Mouse (Mus musculus): ENCODE data around the gene 2310034G01Rik. TPM values are rescaled to one million over a fixed set of nuclear protein-coding genes. Genes with fewer than 3 reads are reported as not detected.
A peak's percentile ranks its signal among the peaks of the same experiment; 100 is the strongest.

Gene 2310034G01Rik
- polyA plus RNA-seq, 1 experiment from 2014 or later, result 2.7 TPM

DNA sequence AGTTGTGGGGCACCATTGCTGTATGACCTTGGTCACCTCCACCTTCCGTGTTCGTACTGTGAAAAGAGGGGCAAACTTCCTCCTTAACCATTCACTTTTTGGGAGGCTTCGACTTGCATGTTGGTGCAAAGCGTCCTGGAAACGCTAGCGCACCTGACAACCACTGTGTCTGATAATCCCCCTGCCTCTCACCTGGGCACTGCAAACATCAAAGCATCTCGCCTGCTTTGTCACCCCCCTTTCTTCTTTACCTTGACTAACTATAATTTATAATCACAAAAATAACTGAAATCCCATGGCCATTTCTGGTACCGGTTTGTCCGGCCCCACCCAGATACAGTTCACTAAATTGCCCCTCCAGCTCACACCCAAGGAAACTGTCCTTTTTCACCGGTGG lies 44.6 kb upstream of the 2310034G01Rik start:
- Histone ChIP-seq H3K27ac (ENCODE audit: low read depth, low read length) (no peak overlapping the region), H3K4me3 (ENCODE audit: low read length) (peak overlapping the region; percentile 94), H3K9me3 (ENCODE audit: control insufficient read depth, low read length) (no peaks in the 10 kb centered on the region), H3K36me3 (ENCODE audit: control insufficient read depth, insufficient read depth, low read length) (no peaks in the 10 kb centered on the region; the same call in 1 of the 2 replicates), H3K27me3 (ENCODE audit: control insufficient read depth, insufficient read depth, low read length) (no peaks in the 10 kb centered on the region), H3K9ac (ENCODE audit: low read depth, low read length) (peak overlapping the region; percentile 54; the same call in 1 of the 2 replicates), H3K4me2 (replicated peaks; ENCODE audit: low read depth, low read length) (peak overlapping the region; percentile 60), H3K4me1 (ENCODE audit: control insufficient read depth, insufficient read depth, low read length) (peaks cover 33% of the 10 kb centered on the region)
- no peak for ATAC-seq (ENCODE audit: low FRiP score, low TSS enrichment)
- 6% methylated on average over 10 of the region's 10 CpGs for WGBS

DNA sequence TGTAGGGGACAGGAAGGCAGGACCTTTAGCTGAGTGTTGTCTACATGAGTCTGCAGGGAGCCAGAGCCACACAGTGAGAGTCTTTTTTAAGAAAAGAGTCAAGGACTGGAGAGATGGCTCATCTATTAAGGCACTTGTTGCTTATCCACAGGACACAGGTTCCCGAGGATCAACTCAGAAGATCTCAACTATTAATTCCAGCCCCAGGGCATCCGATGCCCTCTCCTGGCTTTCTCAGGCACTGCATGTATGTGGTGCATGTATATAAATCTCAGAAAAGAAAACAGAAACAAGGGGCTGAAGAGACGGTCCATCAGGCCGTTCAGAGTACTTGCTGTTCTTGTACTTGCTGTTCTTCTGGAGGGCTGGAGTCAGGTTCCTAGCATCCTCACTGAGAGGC lies 41.9 kb upstream of the 2310034G01Rik start:
- H3K9ac ChIP-seq (ENCODE audit: low read depth, low read length), result no peak overlapping the region
- H3K4me2 ChIP-seq (replicated peaks; ENCODE audit: low read depth, low read length), result no peak overlapping the region
- H3K36me3 ChIP-seq (ENCODE audit: control insufficient read depth, insufficient read depth, low read length), result peaks cover 5% of the 10 kb centered on the region
- no peak overlapping the region for H3K4me3 ChIP-seq (ENCODE audit: low read length)
- WGBS, result 32% methylated on average over 4 of the region's 4 CpGs
- peaks cover 15% of the 10 kb centered on the region for H3K4me1 ChIP-seq (ENCODE audit: control insufficient read depth, insufficient read depth, low read length)
- H3K27ac ChIP-seq (ENCODE audit: low read depth, low read length), result no peak overlapping the region
- H3K27me3 ChIP-seq (ENCODE audit: control insufficient read depth, insufficient read depth, low read length), result no peaks in the 10 kb centered on the region
- no peaks in the 10 kb centered on the region for H3K9me3 ChIP-seq (ENCODE audit: control insufficient read depth, low read length)
- ATAC-seq (ENCODE audit: low FRiP score, low TSS enrichment), result no peak

DNA sequence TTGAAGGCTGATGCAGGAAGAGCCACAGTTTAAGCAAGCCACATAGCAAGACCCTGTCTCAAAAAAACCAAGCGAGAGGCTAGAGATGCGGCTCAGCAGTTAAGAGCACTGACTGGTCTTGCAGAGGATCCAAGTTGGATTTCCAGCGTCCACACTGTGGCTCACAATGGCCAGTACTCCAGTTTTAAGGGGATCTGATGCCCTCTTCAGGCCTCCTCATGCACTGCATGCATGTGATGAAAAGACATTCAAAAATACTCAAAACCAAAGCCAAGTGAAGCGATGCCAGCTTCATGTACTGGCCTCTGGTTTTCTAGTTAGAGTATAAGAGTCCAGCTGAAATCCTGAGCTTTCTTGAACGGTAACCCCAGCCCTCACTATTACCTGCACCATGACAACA lies 39.8 kb upstream of the 2310034G01Rik start:
- ATAC-seq (ENCODE audit: low FRiP score, low TSS enrichment), result no peak

DNA sequence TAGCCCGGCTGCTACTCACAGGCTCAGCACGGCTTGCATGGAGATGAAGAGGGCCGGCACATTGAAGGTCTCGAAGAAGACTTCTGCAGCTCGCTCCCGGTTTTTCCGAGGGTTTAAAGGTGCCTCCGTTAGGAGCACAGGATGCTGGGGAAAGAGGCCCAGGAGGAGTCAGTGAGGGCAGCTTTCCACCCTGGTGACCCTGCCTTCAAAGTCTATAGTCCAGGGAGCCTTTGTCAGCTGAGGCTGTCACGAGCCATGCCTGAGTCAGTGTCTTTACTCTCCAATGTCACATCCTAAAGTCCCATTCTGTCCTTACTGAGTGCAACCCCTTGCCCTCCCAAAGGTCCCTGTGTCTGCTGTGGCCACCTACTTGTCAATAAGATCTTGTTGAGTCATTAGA lies 32.2 kb upstream of the 2310034G01Rik start:
- Histone ChIP-seq H3K4me2 (replicated peaks; ENCODE audit: low read depth, low read length) (no peak overlapping the region), H3K4me3 (ENCODE audit: low read length) (no peak overlapping the region), H3K27me3 (ENCODE audit: control insufficient read depth, insufficient read depth, low read length) (no peaks in the 10 kb centered on the region), H3K9ac (ENCODE audit: low read depth, low read length) (no peak overlapping the region), H3K36me3 (ENCODE audit: control insufficient read depth, insufficient read depth, low read length) (peaks cover 89% of the 10 kb centered on the region), H3K9me3 (ENCODE audit: control insufficient read depth, low read length) (no peaks in the 10 kb centered on the region), H3K27ac (ENCODE audit: low read depth, low read length) (no peak overlapping the region), H3K4me1 (ENCODE audit: control insufficient read depth, insufficient read depth, low read length) (no peaks in the 10 kb centered on the region)
- WGBS, result 85% methylated on average over 9 of the region's 9 CpGs
- ATAC-seq (ENCODE audit: low FRiP score, low TSS enrichment), result no peak

More for the DNA sequence above, 39.8 kb upstream of the 2310034G01Rik start:
- Histone ChIP-seq H3K36me3 (ENCODE audit: control insufficient read depth, insufficient read depth, low read length) (peaks cover 17% of the 10 kb centered on the region), H3K9ac (ENCODE audit: low read depth, low read length) (no peak overlapping the region), H3K4me1 (ENCODE audit: control insufficient read depth, insufficient read depth, low read length) (peaks cover 7% of the 10 kb centered on the region), H3K27me3 (ENCODE audit: control insufficient read depth, insufficient read depth, low read length) (no peaks in the 10 kb centered on the region), H3K27ac (ENCODE audit: low read depth, low read length) (no peak overlapping the region), H3K9me3 (ENCODE audit: control insufficient read depth, low read length) (no peaks in the 10 kb centered on the region), H3K4me3 (ENCODE audit: low read length) (no peak overlapping the region), H3K4me2 (replicated peaks; ENCODE audit: low read depth, low read length) (no peak overlapping the region)
- WGBS, result 86% methylated on average over 5 of the region's 5 CpGs

DNA sequence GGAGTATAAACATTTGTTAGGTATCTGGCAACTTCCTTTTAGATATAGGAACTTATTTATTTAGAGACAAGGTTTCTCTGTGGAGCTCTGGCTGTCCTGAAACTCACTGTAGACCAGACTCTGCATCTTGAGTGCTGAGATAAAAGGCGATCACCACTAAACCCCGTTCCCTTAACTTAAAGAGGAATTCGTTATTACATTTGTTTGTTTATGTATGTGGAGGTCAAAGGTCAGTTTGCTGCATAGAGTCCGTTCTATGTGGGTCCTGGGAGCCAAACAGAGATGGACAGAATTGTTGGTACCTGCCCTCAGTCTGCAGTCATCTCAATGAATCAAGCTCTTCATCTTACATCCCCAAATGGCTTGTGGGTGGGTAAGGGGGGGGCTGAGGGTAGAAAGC lies 25.8 kb upstream of the 2310034G01Rik start:
- Histone ChIP-seq H3K4me1 (ENCODE audit: control insufficient read depth, insufficient read depth, low read length) (no peaks in the 10 kb centered on the region), H3K36me3 (ENCODE audit: control insufficient read depth, insufficient read depth, low read length) (peaks cover 44% of the 10 kb centered on the region), H3K9ac (ENCODE audit: low read depth, low read length) (no peak overlapping the region), H3K9me3 (ENCODE audit: control insufficient read depth, low read length) (no peaks in the 10 kb centered on the region), H3K4me3 (ENCODE audit: low read length) (no peak overlapping the region), H3K4me2 (replicated peaks; ENCODE audit: low read depth, low read length) (no peak overlapping the region), H3K27ac (ENCODE audit: low read depth, low read length) (no peak overlapping the region), H3K27me3 (ENCODE audit: control insufficient read depth, insufficient read depth, low read length) (no peaks in the 10 kb centered on the region)
- 59% methylated on average over 4 of the region's 4 CpGs for WGBS
- ATAC-seq (ENCODE audit: low FRiP score, low TSS enrichment), result no peak

DNA sequence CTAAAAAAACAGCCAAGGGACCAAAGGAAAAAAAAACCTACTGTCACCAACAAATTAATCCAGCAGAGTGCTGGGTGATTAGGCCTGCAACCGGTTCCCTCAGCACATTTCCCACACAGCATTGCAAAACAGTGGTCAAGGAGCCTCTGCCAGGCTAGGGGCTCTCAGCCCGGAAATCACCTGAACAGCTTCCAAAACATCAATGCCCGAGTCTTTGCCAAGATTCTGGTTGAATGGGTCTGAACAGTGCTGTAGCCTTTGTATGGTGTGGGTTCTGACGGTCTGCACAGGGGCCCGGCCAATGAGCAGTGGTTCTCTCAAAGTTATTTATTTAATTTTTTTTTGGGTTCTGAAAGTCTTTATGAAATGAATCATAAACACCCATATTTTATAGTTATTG lies 25.4 kb upstream of the 2310034G01Rik start:
- Histone ChIP-seq H3K4me3 (ENCODE audit: low read length) (no peak overlapping the region), H3K27me3 (ENCODE audit: control insufficient read depth, insufficient read depth, low read length) (no peaks in the 10 kb centered on the region), H3K9me3 (ENCODE audit: control insufficient read depth, low read length) (no peaks in the 10 kb centered on the region), H3K4me1 (ENCODE audit: control insufficient read depth, insufficient read depth, low read length) (no peaks in the 10 kb centered on the region), H3K9ac (ENCODE audit: low read depth, low read length) (no peak overlapping the region), H3K36me3 (ENCODE audit: control insufficient read depth, insufficient read depth, low read length) (peaks cover 40% of the 10 kb centered on the region), H3K4me2 (replicated peaks; ENCODE audit: low read depth, low read length) (no peak overlapping the region), H3K27ac (ENCODE audit: low read depth, low read length) (no peak overlapping the region)
- ATAC-seq (ENCODE audit: low FRiP score, low TSS enrichment), result no peak
- WGBS, result 79% methylated on average over 5 of the region's 5 CpGs

DNA sequence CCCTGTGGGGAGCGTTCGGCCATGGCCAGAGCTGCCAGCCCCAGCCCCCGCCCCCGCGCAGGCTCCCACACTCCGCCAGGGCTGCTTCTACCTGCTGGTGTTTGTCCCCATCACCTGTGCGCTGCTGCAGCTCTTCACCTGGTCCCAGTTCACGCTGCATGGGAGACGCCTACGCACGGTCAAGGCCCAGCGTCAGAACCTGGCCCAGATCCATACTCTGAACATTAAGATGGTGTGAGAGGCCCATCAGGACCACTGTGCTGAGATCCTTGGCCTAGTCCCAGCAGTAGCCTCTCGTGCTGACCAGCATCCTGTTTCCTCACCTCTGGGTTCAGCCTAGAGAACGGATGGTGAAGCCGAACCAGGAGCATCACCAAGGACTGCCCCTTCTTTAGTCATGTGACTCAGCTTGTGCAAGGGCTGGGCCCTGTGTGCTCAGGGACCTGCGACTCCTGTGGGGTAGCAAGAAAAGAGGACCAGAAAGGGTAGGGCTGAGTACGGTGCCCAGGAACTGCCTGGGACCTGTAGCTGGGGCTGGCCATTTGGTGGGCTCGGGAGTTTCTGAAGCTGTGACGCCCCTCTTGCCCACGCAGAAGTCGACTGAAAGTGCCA lies 24.5 kb upstream of the 2310034G01Rik start:
- H3K4me1 ChIP-seq (ENCODE audit: control insufficient read depth, insufficient read depth, low read length), result no peaks in the 10 kb centered on the region
- peaks cover 31% of the 10 kb centered on the region for H3K36me3 ChIP-seq (ENCODE audit: control insufficient read depth, insufficient read depth, low read length)
- no peaks in the 10 kb centered on the region for H3K27me3 ChIP-seq (ENCODE audit: control insufficient read depth, insufficient read depth, low read length)
- WGBS, result 49% methylated on average over 21 of the region's 21 CpGs
- H3K4me3 ChIP-seq (ENCODE audit: low read length), result no peak overlapping the region
- no peaks in the 10 kb centered on the region for H3K9me3 ChIP-seq (ENCODE audit: control insufficient read depth, low read length)
- no peak overlapping the region for H3K27ac ChIP-seq (ENCODE audit: low read depth, low read length)
- H3K4me2 ChIP-seq (replicated peaks; ENCODE audit: low read depth, low read length), result no peak overlapping the region
- peak; percentile 55 for ATAC-seq (ENCODE audit: low FRiP score, low TSS enrichment)
- no peak overlapping the region for H3K9ac ChIP-seq (ENCODE audit: low read depth, low read length)

DNA sequence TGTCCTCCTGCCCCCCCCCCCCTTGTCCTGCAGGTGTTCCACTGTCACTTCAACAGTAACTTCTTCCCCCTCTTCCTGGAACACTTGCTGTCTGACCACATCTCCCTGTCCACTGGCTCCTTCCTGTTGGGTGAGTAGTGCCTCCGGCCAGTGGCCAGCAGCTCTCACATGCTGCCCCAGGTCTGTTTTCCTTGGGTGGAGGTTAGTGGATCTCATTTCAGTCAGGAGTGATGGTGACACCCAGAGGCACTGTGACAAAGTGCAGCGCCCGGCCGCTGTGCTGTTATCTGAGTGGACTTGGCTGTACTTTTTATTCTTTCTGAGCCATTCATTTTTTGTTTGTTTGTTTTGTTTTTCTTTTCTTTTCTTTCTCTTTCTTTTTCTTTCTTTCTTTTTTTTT lies 19.1 kb upstream of the 2310034G01Rik start:
- Histone ChIP-seq H3K27me3 (ENCODE audit: control insufficient read depth, insufficient read depth, low read length) (no peaks in the 10 kb centered on the region), H3K27ac (ENCODE audit: low read depth, low read length) (no peak overlapping the region), H3K9me3 (ENCODE audit: control insufficient read depth, low read length) (no peaks in the 10 kb centered on the region), H3K4me3 (ENCODE audit: low read length) (no peak overlapping the region), H3K4me2 (replicated peaks; ENCODE audit: low read depth, low read length) (no peak overlapping the region), H3K36me3 (ENCODE audit: control insufficient read depth, insufficient read depth, low read length) (no peaks in the 10 kb centered on the region), H3K4me1 (ENCODE audit: control insufficient read depth, insufficient read depth, low read length) (no peaks in the 10 kb centered on the region), H3K9ac (ENCODE audit: low read depth, low read length) (no peak overlapping the region)
- WGBS, result 8% methylated on average over 4 of the region's 4 CpGs
- peak; percentile 80; the same call in 1 of the 2 replicates for ATAC-seq (ENCODE audit: low FRiP score, low TSS enrichment)

DNA sequence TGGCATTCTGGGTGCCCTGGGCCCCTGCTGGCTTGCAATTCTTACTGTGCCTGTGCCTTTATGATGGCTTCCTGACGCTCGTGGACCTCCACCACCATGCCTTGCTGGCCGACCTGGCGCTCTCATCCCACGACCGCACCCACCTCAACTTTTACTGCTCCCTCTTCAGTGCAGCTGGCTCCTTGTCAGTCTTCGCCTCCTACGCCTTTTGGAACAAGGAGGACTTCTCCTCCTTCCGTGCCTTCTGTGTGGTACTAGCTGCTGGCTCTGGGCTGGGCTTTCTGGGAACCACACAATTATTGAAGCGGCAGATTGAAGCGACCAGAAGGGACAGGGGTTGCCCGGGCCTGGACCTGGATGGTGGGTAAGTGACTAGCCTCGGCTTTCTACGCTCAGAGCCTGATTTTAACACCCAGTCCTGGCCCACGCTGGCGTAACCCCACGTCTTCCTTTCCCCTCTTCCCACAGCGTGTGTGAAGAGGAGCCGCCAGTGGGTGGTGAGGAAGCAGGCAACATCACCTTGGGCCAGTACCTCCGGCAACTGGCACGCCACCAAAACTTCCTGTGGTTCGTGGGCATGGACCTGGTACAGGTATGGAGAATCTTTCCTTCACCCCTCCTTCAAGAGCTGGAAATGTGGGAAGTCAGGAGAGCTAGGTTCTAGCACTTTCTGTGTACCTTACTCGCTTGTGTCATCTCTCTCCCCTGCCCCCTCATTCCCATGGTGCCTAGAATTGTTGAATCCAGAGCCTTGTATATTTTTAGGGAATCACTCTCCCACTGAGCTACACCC lies 17.9 kb upstream of the 2310034G01Rik start:
- 82% methylated on average over 23 of the region's 23 CpGs for WGBS
- H3K9me3 ChIP-seq (ENCODE audit: control insufficient read depth, low read length), result no peaks in the 10 kb centered on the region
- no peak overlapping the region for H3K9ac ChIP-seq (ENCODE audit: low read depth, low read length)
- H3K27ac ChIP-seq (ENCODE audit: low read depth, low read length), result no peak overlapping the region
- H3K4me3 ChIP-seq (ENCODE audit: low read length), result no peak overlapping the region
- H3K4me1 ChIP-seq (ENCODE audit: control insufficient read depth, insufficient read depth, low read length), result no peaks in the 10 kb centered on the region
- ATAC-seq (ENCODE audit: low FRiP score, low TSS enrichment), result no peak
- H3K27me3 ChIP-seq (ENCODE audit: control insufficient read depth, insufficient read depth, low read length), result no peaks in the 10 kb centered on the region
- no peaks in the 10 kb centered on the region for H3K36me3 ChIP-seq (ENCODE audit: control insufficient read depth, insufficient read depth, low read length)
- H3K4me2 ChIP-seq (replicated peaks; ENCODE audit: low read depth, low read length), result no peak overlapping the region
